9 mouse cellular contexts compared by ENCODE assay signal in genomic region chr1:71575987-71576386, GRCm38 (mm10). TPM values are rescaled to one million over a fixed set of nuclear protein-coding genes. Genes with fewer than 3 reads are reported as not detected.
A peak's percentile ranks its signal among the peaks of the same experiment; 100 is the strongest.
DNase-seq lines count a peak whose midpoint lies in the region; ATAC-seq lines count a peak whose summit lies in the region.
"Had no signal": no experiment of that assay in that cellular context is flagged by ENCODE, and none has a peak within 500 bp of the region (broad histone marks: within the 10 kb centered on the region; RNA-seq: fewer than 3 reads in every experiment).

No protein-coding gene starts in this region.

- DNase-seq in adrenal gland, postnatal 10 days = peak; percentile 13
- no peak for DNase-seq in adrenal gland, postnatal 4 days (ENCODE audit: low spot score in 2 of 2)
- DNase-seq in layer of hippocampus, adult 9-11 months = peak; percentile 13
- no peak for DNase-seq in layer of hippocampus, postnatal 36 days
- peak; percentile 86 to 90 for DNase-seq in cerebellum, postnatal 10 days
- DNase-seq in lung, postnatal 36 days = peak; percentile 78
- DNase-seq in gastrocnemius, adult 18-20 months (ENCODE audit: low spot score) = no peak
- DNase-seq: kidney, adult 8-10 months had no signal

- ATAC-seq in frontal cortex, adult (ENCODE audit: low TSS enrichment) = no peak

RNA-seq across cellular contexts. Expression of gene Atic, which starts 19.0 kb away (rescaled TPM):
- 10 to 100 TPM; 43.6 to 48.1 TPM for total RNA-seq in adrenal gland, postnatal 10 days (2021)
- total RNA-seq in adrenal gland, postnatal 4 days (2021) = 10 to 100 TPM; 58.5 to 67.7 TPM
- 10 to 100 TPM; 32.1 to 34.6 TPM for total RNA-seq in layer of hippocampus, postnatal 36 days (2021)
- total RNA-seq in gastrocnemius, adult 18-20 months (2021) = 10 to 100 TPM; 22.8 to 25.4 TPM

Comparison
In these comparisons a context has a peak if more than half of its experiments do, and no peak if none do; other contexts are left out.
1. DNase-seq: peak in adrenal gland, postnatal 10 days (single experiment), layer of hippocampus, adult 9-11 months (single experiment), cerebellum, postnatal 10 days (2 of 2) and lung, postnatal 36 days (single experiment); none in adrenal gland, postnatal 4 days (0 of 2), layer of hippocampus, postnatal 36 days (0 of 2) and gastrocnemius, adult 18-20 months (single experiment).